Mouse (Mus musculus) lung, postnatal 14 days (tissue): ENCODE measurements around the gene Golph3l.
"Not testable (repeated sequence)": the region's sequence is repeated elsewhere in the genome, so short reads cannot be mapped to it uniquely, and the experiment has no call there.

Experiments used
- DNase-seq: peaks from one replicate; pipeline ENCODE4 v3.0.0; 2021

Gene Golph3l

GRCm38 (mm10) chr3:95624628-95625503 is 36.1 kb downstream of the Golph3l start, which contains the start of gene Ensa:
Gene Ensa (plus strand): TSS chr3:95624993.
- peak; percentile 96 for DNase-seq

DNA sequence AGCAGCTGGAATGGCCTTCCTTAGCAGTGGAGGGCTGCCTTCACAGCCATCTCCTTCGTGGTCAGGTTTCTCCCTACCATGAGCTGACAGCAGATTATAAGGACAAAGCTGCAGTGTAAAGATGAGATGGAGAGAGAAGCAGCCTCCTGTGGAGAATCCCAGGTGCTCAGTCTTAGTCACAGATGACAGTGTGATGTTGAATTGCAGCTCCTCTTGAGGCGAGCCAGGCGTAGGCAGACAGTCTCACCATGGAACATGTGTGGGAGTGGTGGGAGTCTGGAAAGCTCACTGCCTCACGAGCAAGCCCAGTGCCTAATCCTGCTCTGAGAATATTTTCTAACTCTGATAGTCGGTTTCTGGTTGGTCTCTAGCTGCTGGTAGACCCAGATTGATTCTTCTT is 39.0 kb downstream of the Golph3l start:
- no peak for DNase-seq

DNA sequence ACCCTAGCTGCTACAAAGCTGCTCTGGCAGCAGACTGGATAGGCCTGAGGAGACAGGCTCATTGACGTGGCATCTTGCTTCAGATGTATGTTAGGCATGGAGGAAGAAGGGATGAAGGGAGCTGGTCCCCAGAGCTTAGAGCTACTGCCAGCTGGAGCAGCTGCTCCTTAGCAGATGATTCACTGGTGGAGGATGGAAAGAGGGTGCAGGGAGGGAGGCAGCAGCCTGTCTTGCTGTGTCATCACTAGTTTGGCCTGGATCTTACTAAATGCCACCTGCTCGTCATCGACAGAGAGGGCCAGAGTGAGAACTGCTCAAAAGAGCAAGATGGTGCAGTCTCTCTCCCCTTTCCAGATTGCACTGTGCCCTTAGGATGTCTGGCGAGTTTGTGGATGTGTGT is 41.0 kb downstream of the Golph3l start:
- DNase-seq = no peak

DNA sequence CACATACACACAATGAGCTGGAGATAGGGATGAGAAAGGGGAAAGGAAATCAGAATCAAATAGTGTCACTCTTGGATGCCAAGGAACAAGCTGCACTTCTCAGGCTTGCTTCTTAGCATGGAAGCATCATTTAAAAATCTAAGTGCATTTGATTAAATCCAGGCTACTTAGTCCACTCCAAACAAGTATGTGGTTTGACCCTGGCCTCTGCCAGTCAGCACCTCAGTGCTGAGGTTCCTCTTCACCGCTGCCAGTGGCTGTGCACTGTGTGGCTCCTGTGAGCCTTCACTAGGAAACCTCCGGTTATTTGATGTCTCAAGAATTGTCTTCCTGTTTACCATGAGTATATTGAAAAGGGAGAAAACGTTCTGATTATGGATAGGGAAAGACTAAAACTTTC is 42.1 kb downstream of the Golph3l start:
- no peak for DNase-seq

DNA sequence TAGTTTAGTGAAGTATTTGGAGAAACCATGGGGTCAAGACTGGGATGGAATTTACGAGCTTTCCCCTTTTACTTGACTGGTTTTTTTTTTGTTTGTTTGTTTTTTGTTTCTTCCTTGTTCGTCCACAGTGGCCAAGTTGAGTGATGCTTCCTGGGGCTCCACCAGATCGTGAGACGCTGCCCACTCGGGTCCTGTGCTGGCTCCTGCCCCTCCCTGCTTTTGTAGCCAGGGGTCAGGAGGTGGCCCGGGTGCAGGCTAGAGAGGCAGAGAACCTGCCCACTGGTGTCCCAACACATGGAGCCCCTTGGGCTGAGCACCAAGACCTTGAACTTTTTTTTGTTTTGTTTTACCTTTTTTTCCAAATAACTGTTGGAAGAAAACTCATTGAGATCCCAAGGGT is 42.6 kb downstream of the Golph3l start:
- DNase-seq = no peak

- DNase-seq = no peak
Observed at GRCm38 (mm10) chr3:95632648-95633588, 44.2 kb downstream of the Golph3l start.

- DNase-seq = no peak
Observed at GRCm38 (mm10) chr3:95635636-95636035, 46.9 kb downstream of the Golph3l start.

DNA sequence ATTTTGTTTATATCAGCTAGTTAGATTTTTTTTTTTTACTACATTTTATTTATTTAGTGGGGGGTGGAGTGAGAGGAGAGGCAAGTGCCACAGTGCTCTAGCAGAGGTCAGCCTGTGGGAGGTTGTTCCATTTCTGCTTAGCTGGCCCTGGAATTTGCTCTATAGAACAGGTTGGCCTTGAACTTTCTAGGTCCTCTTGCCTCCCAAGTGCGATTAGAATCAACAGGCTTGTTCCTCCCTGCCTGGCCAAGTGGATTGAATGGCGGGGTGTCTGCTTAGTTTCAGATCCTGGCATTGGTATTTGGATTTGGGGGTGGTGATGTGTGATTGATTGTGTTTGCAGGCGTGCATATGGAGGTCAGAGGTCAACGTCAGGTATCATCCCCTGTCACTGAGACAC is 47.3 kb downstream of the Golph3l start:
- DNase-seq = no peak

GRCm38 (mm10) chr3:95639694-95640093 is 51.0 kb downstream of the Golph3l start:
- no peak for DNase-seq

- DNase-seq = no peak
Observed at GRCm38 (mm10) chr3:95643097-95643496, 54.4 kb downstream of the Golph3l start.

GRCm38 (mm10) chr3:95645313-95646235 is 56.8 kb downstream of the Golph3l start:
- DNase-seq = peak; percentile 60

DNA sequence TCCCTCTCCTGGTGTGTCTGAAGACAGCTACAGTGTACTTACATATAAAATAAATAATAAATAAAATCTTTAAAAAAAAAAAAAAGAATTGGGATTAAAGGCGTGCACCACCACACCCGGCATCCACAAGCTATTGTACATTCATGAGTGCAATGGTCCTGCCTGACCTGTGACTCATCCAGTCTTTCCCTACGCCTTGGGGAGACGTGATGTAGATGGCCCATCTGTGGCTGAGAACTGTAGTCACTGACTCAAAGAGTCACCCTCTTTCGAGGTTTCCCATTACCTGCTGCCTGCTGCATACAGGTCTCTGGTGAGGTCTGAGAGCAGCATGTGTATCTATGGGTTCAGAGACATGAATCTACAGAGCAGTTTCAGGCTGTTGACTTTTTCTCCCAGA is 59.3 kb downstream of the Golph3l start:
- DNase-seq = no peak

DNA sequence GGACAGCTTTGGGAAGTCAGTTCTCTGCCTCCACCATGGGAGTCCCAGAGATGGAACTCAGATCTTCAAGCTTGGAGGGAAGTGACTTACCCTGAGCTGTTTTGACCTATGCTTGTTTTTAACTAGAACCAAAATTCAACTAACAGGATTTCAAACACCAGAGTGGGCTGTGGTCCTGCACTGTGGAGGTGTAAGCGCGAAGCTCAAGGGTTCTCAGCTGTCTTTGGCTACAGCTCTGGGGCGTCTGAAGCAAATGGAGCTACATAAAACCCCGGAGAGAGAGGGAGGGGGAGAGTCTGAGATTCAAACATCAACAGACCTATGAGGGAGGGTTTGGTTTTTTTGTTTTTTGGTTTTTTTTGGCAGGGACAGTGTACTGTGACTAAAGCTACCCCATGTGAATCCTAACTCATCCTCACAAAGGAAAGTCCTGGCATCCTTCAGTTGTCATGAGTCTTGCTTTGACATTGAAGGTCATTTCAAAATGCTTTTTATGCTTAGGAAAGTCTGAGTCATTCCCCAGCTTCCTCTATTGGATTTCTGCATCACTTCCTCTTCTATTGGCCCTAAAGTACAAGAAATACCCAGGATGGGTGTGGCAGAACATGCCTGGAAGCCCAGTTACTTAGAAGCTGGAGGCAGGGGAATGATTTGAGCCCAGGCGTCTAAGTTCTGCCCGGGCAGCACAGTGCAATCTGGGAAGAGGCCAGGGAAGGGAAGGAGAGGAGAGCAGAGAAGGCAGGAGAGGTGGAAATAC is 61.7 kb downstream of the Golph3l start:
- DNase-seq = peak; percentile 52

- no peak for DNase-seq
Observed at GRCm38 (mm10) chr3:95651033-95651373, 62.3 kb downstream of the Golph3l start.

DNA sequence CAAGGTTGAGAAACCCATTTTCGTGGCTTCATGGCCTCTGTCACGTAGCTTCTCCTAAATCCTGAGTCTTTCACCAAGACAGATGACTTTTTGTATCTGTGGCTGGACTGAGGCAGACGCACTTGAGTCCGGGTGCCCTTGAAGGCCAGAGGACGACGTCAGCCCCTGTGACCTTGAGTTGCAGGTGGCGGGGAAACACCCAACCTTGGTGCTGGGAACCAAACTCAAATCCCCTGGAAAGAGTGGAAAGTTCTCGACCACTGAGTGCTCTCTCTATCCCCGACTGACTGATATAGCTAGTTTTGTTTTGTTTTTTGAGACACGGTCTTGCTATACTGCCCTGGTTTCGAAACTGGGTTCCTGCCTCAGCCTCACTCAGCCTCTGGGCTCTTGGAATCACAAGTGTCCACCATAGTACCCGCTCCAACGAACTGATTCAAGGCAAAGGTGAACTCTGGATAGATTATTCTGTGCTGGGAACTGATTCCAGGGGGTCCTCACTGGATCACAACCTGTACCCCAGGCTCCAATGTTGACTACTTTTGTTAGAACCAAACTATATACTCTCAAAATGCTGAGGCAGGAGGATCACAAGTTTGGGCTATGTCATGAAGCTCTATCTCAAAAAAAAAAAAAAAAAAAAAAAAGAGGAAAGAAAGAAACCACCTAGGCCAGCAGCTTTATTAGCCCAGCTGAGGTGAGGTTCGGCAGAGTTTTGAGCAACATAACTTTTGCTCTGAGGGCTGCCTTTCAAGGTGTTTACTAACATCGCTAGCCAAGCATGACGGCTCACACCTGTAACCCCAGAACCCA is 62.9 kb downstream of the Golph3l start:
- no peak for DNase-seq

DNA sequence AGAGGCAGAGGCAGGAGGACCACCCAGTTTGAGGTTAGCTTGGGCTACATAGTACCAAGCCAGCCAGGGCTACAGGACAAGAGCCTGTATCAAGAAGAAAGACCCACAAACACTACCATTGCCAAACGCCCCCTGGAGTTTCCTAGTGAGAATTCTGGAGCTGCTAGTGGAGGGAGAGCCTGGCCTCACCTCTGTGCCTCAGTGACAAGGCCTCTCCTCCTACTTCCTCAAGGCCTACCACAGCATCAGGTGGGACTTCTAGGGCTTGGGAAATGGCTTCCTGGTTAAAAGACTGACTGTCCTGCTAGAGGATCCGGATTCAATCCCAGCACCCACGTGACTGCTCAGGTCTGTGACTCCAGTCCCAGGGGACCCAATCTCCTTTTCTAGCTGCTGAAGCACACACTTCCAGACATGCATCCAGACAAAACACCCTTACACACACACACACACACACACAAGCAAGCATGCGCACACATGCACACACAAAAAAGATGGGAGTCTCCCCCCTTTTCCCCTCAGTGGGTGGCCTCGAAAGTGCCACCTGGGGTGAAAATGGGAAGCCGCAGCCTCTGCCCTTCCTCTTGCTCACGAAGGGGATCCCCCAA is 63.6 kb downstream of the Golph3l start:
- no peak for DNase-seq

- DNase-seq = no peak
Observed at GRCm38 (mm10) chr3:95652871-95653270, 64.1 kb downstream of the Golph3l start.

DNA sequence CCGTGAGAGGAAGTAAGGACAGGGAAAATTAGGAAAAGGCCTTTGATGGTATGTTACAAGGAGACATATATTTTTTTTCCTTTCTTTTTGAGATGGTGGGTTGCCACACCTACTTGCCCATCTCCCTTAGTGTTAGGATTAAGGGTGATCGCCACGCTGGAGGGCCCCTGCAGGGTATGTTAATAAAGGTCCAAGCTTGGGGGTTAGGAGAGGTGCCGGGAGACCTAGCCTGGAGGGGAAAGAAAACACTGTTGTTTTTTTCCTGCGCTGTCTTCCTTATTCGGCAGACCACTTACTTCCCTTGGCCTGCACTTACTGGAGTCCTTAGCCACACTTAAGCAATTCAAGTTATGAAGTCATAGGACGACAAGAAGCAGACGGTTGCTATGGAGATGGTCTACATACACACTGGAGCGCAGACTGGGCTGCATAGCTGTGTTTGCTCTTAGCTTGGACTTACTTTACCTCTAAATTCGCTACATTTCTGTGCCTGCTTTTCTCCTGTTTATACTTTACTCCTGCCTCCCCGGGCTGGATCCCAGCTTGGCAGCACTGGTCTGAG is 64.8 kb downstream of the Golph3l start:
- DNase-seq = peak; percentile 58

GRCm38 (mm10) chr3:95654371-95654770 is 65.6 kb downstream of the Golph3l start:
- not testable (repeated sequence) for DNase-seq

DNA sequence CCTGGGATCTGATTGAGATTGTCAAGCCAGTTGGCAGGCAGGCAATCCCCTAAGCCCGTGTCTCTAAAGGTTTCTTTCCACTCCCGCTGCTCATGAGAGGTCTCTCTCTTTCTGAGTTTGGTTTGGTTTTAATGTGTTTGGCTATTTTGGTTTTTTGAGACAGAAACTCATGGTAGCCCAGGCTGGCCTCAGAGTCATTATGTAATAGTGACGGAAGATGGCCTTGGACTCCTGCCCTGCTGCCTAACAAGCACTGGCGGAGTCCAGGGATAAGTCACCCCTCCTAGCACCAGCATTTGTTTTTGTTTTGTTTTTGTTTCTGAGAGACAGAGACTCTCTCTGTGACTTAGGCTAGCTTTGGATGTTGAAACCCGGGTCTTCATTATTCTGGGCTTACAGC is 66.7 kb downstream of the Golph3l start:
- no peak for DNase-seq
